ENCODE assay signal across 8 mouse cellular contexts in the genomic region with DNA sequence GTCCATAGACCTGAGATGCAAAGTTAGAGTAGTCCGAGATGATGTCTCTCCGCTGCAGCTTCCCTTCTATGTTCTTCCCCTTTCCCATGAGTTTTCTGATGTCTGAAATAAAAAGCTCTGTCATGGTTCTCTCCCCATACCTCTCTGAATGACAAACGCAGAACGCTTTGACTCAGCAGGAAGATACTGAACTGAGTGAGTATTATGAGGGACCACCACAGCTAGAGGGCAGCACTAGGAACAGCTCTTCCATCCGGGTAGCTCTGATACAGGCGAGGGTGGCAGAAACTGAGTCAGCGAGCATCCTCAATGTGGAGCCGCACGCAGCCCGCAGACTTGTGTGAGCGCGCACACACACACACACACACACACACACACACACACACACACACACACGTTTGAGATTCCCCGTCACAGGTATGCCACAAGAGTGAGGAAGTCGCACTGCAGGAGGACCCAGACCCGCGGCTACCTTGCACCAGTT. TPM values are rescaled to one million over a fixed set of nuclear protein-coding genes. Genes with fewer than 3 reads are reported as not detected.
DNase-seq lines count a peak whose midpoint lies in the region; ATAC-seq lines count a peak whose summit lies in the region.

No protein-coding gene starts in this region.

- H3K9me3 ChIP-seq in forebrain, embryonic 14.5 days (replicated peaks; ENCODE audit: control insufficient read depth, low read length): no peaks in the 10 kb centered on the region

- H3K9ac ChIP-seq in forebrain, embryonic 14.5 days (ENCODE audit: low read length): 0 out of 2 replicates have a peak overlapping the region, but pooled peaks have one; percentile 47

- H3K27ac ChIP-seq in forebrain, embryonic 14.5 days (ENCODE audit: low read depth, low read length): no peak overlapping the region

- peak; percentile 86 for ATAC-seq in forebrain, embryonic 14.5 days
- ATAC-seq in megakaryocyte progenitor cell, adult 5-6 weeks (replicated peaks; ENCODE audit: poor library complexity): peak; percentile 99

- H3K27me3 ChIP-seq in forebrain, embryonic 14.5 days (replicated peaks; ENCODE audit: control insufficient read depth, insufficient read depth, low read length): no peaks in the 10 kb centered on the region

- H3K4me2 ChIP-seq in forebrain, embryonic 14.5 days (ENCODE audit: low read length): peak overlapping the region; percentile 45

- DNase-seq in gastrocnemius, adult 18-20 months (ENCODE audit: low spot score): peak; percentile 16
- no peak for DNase-seq in gastrocnemius, postnatal 25 days
- peak; percentile 39 for DNase-seq in cerebellum, adult 11 months
- DNase-seq in forebrain, embryonic 14.5 days (ENCODE audit: low spot score): peak; percentile 79
- peak; percentile 81 for DNase-seq in induced T-regulatory cell, adult 2 months (ENCODE audit: low read depth)
- peak; percentile 22 to 67 for DNase-seq in left cerebral cortex, adult 9 months (ENCODE audit: low spot score in 2 of 2)
- DNase-seq in right cerebral cortex, postnatal 4 days: peak; percentile 71

- no peaks in the 10 kb centered on the region for H3K36me3 ChIP-seq in forebrain, embryonic 14.5 days (ENCODE audit: control insufficient read depth, insufficient read depth, low read length)

- no peaks in the 10 kb centered on the region for H3K4me1 ChIP-seq in forebrain, embryonic 14.5 days (ENCODE audit: control insufficient read depth, insufficient read depth, low read length)

- H3K4me3 ChIP-seq in forebrain, embryonic 14.5 days (ENCODE audit: low read depth, low read length): 0 out of 2 replicates have a peak overlapping the region, but pooled peaks have one; percentile 16

- WGBS in forebrain, embryonic 14.5 days: 28% methylated on average over 17 of the region's 17 CpGs

RNA-seq across cellular contexts. Expression of gene Maats1, which starts 20.4 kb away (rescaled TPM):
- total RNA-seq in gastrocnemius, adult 18-20 months (2021): not detected
- not detected for total RNA-seq in gastrocnemius, postnatal 25 days (2021)
- 0.71 and 0.83 TPM in 2 replicates for polyA plus RNA-seq in forebrain, embryonic 14.5 days (2014; fragmentation: Nextera tagmentation; extraction: Ambion mirVana)
- total RNA-seq in megakaryocyte progenitor cell, adult 5-6 weeks (2015): not detected in 2 replicates
- total RNA-seq in megakaryocyte progenitor cell, adult 5-6 weeks (2017): not detected in 2 replicates

RNA-seq across cellular contexts. Expression of gene Cox17, which starts 25.3 kb away (rescaled TPM):
- 100 to 1,000 TPM; 176 to 177 TPM for total RNA-seq in gastrocnemius, adult 18-20 months (2021)
- 100 to 1,000 TPM; 143 to 154 TPM for total RNA-seq in gastrocnemius, postnatal 25 days (2021)
- 107 and 126 TPM in 2 replicates for polyA plus RNA-seq in forebrain, embryonic 14.5 days (2014; fragmentation: Nextera tagmentation; extraction: Ambion mirVana)
- total RNA-seq in megakaryocyte progenitor cell, adult 5-6 weeks (2015): 95.3 and 110 TPM in 2 replicates
- 294 and 340 TPM in 2 replicates for total RNA-seq in megakaryocyte progenitor cell, adult 5-6 weeks (2017)

RNA-seq across cellular contexts. Expression of gene Gm21987, which starts 25.3 kb away (rescaled TPM):
- not detected for total RNA-seq in gastrocnemius, adult 18-20 months (2021)
- total RNA-seq in gastrocnemius, postnatal 25 days (2021): not detected
- polyA plus RNA-seq in forebrain, embryonic 14.5 days (2014; fragmentation: Nextera tagmentation; extraction: Ambion mirVana): not detected in 2 replicates
- total RNA-seq in megakaryocyte progenitor cell, adult 5-6 weeks (2015): not detected in 2 replicates
- total RNA-seq in megakaryocyte progenitor cell, adult 5-6 weeks (2017): not detected in 2 replicates

RNA-seq across cellular contexts. Expression of gene Nr1i2, which starts 26.9 kb away (rescaled TPM):
- under 1 TPM in 1 of 2 experiments, not detected in 1; 0.09 TPM for total RNA-seq in gastrocnemius, adult 18-20 months (2021)
- total RNA-seq in gastrocnemius, postnatal 25 days (2021): not detected
- not detected in 2 replicates for polyA plus RNA-seq in forebrain, embryonic 14.5 days (2014; fragmentation: Nextera tagmentation; extraction: Ambion mirVana)
- not detected in 2 replicates for total RNA-seq in megakaryocyte progenitor cell, adult 5-6 weeks (2015)
- total RNA-seq in megakaryocyte progenitor cell, adult 5-6 weeks (2017): not detected in 2 replicates

RNA-seq across cellular contexts. Expression of gene Popdc2, which starts 40.5 kb away (rescaled TPM):
- 10 to 100 TPM; 51.5 to 55.8 TPM for total RNA-seq in gastrocnemius, adult 18-20 months (2021)
- 10 to 100 TPM; 50.3 to 67.8 TPM for total RNA-seq in gastrocnemius, postnatal 25 days (2021)
- polyA plus RNA-seq in forebrain, embryonic 14.5 days (2014; fragmentation: Nextera tagmentation; extraction: Ambion mirVana): 0.17 and 0.51 TPM in 2 replicates
- total RNA-seq in megakaryocyte progenitor cell, adult 5-6 weeks (2015): 0.27 and 0.62 TPM in 2 replicates
- total RNA-seq in megakaryocyte progenitor cell, adult 5-6 weeks (2017): not detected in 2 replicates
